Mouse (Mus musculus) central nervous system, embryonic 18 days (tissue): ENCODE measurements around the gene Fcnb. TPM values are rescaled to one million over a fixed set of nuclear protein-coding genes. Genes with fewer than 3 reads are reported as not detected.

Source experiments
- polyA plus RNA-seq: library from polyadenylated mRNA; depleted of rRNA; stranded (reverse); fragments of >200 nt; gene quantifications from 2 replicates; pipeline ENCODE4 v1.2.3, GENCODE M21; 2012; rRNA removed

The Fcnb gene
- polyA plus RNA-seq, result 0.15 TPM in 1 of 2 replicates, not detected in the other

DNA sequence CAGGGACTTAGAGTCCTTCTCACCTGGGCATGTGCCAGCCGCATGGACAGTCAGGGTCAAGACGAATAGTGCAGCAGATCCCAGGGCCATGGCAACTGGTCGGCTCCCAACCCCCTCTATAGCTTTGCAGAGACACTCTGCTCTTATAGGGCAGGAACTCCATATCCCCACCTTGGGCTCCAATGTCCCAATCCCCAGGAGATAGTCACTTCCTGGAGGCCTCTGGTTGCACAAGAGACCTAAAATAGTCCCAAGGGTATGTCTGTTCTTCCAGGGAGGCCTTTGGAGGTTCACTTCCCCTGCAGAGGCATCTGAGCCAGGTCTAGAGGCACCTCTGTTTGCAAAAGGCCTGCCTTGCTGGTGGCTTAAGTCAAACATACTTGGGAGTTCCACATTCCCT lies at the start of gene Fcnb:
Fcnb (minus strand) TSS at position 118 of the 400 bp plus-strand sequence.

Other genes with a start within 250 kb of the Fcnb start
- 7.9 and 16.7 TPM in 2 replicates for gene Col5a1, start 198.5 kb downstream of the Fcnb start, polyA plus RNA-seq
- 351 and 354 TPM in 2 replicates for gene Olfm1, start 108.1 kb upstream of the Fcnb start, polyA plus RNA-seq